Mouse (Mus musculus): ENCODE data around the gene Exoc3l4. TPM values are rescaled to one million over a fixed set of nuclear protein-coding genes. Genes with fewer than 3 reads are reported as not detected.

Gene Exoc3l4
- polyA plus RNA-seq, 1 experiment, result 0.21 TPM

DNA sequence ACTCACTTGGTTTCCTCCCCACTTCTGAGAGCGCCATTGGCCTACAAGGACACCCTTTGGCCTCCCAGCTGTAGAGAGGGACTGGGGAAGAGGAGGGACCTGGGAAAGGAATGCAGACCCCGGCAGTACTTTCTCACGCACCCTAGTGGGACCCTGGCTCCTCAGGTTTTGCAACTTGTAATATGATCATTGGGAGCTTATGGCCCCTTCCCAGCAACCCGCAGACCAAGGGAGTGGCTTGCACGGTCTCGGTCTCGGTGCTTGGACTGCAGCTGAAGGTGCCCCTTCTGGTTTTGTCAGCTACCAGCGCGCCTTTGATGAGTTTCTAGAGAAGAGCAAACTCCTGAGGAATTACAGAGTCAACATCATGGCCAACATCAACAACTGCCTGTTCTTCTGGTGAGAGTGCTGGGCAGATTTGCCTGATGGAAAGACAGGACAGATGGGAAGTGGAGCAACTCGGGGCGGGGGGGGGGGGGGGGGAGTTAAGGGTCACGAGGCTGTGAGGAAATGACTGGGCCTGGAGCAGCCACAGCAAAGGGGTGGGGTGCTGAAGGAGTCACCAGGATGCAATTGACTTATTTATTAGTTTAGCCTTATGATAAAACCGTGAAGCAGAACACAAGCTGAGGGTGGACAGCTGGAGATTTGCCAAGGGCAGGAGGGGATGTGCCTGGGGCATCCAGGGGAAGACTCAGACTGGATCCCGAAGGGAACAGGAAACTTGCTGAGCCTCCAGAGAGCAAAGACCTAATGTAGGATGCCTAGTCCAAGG is 32.3 kb downstream of the Exoc3l4 start:
- no peak for TF ChIP-seq GATA1 (IDR thresholded peaks at IDR 0.05; ENCODE audit: low read length)

- TF ChIP-seq GATA1 (IDR thresholded peaks at IDR 0.05; ENCODE audit: low read length), result no peak
These were observed 33.5 kb downstream of the Exoc3l4 start for GRCm38 (mm10) chr12:111450359-111450758.

- TF ChIP-seq GATA1 (IDR thresholded peaks at IDR 0.05; ENCODE audit: low read length), result no peak
These were observed 34.7 kb downstream of the Exoc3l4 start for GRCm38 (mm10) chr12:111451561-111451960.

DNA sequence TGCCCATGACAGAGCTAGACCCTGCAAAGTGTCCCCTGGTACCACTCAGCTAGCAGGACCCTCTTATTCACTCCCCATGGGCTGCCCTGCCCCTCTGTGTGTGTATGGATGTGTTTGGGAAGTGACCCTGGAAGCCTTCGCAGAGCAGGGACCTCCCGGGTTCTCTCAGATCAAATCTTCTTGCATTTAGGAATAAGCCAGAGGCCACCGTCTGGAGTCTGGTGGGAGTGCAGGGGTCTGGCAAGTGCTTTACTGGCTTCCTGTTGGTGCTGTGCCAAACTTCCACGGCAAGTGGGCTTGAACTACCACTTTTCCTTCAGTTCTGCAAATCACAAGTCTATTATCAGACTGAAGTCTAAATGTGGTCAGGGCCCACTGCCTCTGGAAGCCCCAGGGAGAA is 37.2 kb downstream of the Exoc3l4 start:
- TF ChIP-seq GATA1 (IDR thresholded peaks at IDR 0.05; ENCODE audit: low read length), result no peak

DNA sequence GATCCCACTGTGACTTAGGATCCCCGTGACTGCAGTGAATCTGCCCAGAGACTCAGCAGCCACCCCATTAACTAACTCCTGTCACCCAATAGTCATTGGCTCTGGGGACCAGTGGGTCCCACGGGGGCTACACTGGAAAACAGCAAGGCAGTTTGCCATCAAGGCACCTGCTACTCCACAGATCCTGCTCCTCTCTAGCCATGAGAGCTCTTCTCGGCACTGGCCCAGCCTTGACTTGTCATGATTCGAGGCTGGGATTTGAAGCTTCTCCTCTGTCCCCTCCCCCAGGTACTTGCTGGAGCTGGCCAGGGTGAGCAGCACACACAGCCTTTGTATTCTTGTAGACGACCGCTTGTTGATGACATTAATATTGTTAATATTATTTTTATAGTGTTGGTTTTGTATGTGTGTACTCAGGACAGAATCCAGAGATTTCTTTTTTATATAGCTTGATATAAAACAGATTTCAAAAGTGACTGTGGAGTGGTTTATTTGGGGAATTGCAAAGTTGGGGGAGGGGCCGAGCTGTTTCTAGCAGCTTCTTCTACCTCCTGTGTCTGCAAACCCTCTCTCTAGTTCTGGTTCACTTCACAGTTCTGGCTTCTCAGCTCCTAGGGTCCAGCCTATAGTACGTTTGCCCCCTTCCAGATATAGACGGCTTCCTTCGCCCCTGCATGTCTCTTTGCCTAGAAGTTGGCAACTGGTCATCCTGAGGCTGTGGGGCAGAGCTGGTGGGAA is 37.9 kb downstream of the Exoc3l4 start:
- TF ChIP-seq GATA1 (IDR thresholded peaks at IDR 0.05; ENCODE audit: low read length), result no peak

DNA sequence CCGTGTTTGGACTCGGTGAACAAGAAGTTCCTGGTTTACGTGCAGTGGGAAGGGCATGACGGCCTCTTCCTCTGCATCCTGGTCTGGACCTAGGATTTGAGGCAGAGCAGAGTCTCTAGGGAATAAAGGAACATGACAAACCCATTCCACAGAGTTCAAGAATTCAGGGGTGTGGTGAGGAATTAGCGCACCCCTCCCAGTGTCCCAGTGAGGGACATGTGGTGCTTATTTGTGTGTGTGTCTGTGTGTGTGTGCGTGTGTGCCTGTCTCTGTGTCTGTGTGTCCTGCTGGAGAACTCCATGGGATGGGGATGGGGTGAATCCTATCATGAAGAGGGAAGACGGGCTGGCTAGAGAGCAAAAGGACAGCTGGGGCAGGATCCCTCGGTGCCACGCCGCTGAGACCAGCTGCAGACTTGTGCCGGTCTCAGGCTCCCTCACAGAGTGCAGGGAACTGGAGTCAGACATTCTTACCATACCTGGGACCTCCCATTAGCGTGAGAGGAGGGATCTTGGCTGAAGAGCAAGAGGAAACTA is 38.6 kb downstream of the Exoc3l4 start:
- TF ChIP-seq GATA1 (IDR thresholded peaks at IDR 0.05; ENCODE audit: low read length), result no peak

GRCm38 (mm10) chr12:111455860-111456259 is 39.0 kb downstream of the Exoc3l4 start:
- TF ChIP-seq GATA1 (IDR thresholded peaks at IDR 0.05; ENCODE audit: low read length), result no peak

GRCm38 (mm10) chr12:111457742-111458141 is 40.9 kb downstream of the Exoc3l4 start:
- no peak for TF ChIP-seq GATA1 (IDR thresholded peaks at IDR 0.05; ENCODE audit: low read length)

DNA sequence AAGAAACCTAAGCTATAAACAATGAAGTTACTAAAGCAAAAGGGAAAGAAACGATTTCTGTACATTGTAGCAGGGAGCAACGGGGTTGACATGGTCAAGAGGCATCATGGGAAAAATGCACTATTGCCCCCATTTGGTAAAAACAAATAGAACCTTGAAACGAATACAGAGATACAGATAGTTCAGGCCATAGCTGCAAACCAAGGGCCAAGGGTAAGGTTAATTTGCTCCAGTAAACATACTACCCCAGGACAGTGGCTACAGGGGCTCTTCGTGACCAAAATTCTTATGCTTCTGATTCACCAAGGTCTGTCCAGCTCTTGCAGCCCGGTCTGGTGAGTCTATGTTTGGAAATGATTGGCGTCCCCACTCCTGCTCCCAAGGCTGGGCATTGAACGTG is 46.8 kb downstream of the Exoc3l4 start:
- TF ChIP-seq GATA1 (IDR thresholded peaks at IDR 0.05; ENCODE audit: low read length), result no peak

DNA sequence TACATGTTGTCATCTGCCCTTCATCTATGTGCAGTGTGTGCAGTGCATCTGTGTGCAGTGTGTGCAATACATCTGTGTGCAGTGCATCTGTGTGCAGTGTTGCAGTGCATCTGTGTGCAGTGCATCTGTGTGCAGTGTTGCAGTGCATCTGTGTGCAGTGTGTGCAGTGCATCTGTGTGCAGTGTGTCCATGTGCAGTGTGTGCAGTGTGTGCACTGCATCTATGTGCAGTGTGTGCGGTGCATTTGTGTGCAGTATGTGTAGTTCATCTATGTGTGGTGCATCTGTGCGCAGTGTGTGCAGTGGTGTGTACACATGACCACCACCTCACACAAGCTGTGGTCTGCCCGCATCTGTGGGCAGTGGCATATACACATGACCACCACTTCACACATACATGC is 49.6 kb downstream of the Exoc3l4 start:
- TF ChIP-seq GATA1 (IDR thresholded peaks at IDR 0.05; ENCODE audit: low read length), result no peak

GRCm38 (mm10) chr12:111468206-111468605 is 51.4 kb downstream of the Exoc3l4 start:
- no peak for TF ChIP-seq GATA1 (IDR thresholded peaks at IDR 0.05; ENCODE audit: low read length)

GRCm38 (mm10) chr12:111469507-111469906 is 52.7 kb downstream of the Exoc3l4 start:
- TF ChIP-seq GATA1 (IDR thresholded peaks at IDR 0.05; ENCODE audit: low read length), result no peak

GRCm38 (mm10) chr12:111471119-111471518 is 54.3 kb downstream of the Exoc3l4 start:
- TF ChIP-seq GATA1 (IDR thresholded peaks at IDR 0.05; ENCODE audit: low read length), result no peak

GRCm38 (mm10) chr12:111471721-111472120 is 54.9 kb downstream of the Exoc3l4 start:
- no peak for TF ChIP-seq GATA1 (IDR thresholded peaks at IDR 0.05; ENCODE audit: low read length)

GRCm38 (mm10) chr12:111472886-111473285 is 56.1 kb downstream of the Exoc3l4 start:
- no peak for TF ChIP-seq GATA1 (IDR thresholded peaks at IDR 0.05; ENCODE audit: low read length)

- no peak for TF ChIP-seq GATA1 (IDR thresholded peaks at IDR 0.05; ENCODE audit: low read length)
These were observed 57.6 kb downstream of the Exoc3l4 start for GRCm38 (mm10) chr12:111474384-111474783.
